Mouse (Mus musculus): ENCODE data around the gene Palld. TPM values are rescaled to one million over a fixed set of nuclear protein-coding genes. Genes with fewer than 3 reads are reported as not detected.

Gene Palld
- polyA plus RNA-seq, 1 experiment from 2014 or later, result 64.6 TPM

DNA sequence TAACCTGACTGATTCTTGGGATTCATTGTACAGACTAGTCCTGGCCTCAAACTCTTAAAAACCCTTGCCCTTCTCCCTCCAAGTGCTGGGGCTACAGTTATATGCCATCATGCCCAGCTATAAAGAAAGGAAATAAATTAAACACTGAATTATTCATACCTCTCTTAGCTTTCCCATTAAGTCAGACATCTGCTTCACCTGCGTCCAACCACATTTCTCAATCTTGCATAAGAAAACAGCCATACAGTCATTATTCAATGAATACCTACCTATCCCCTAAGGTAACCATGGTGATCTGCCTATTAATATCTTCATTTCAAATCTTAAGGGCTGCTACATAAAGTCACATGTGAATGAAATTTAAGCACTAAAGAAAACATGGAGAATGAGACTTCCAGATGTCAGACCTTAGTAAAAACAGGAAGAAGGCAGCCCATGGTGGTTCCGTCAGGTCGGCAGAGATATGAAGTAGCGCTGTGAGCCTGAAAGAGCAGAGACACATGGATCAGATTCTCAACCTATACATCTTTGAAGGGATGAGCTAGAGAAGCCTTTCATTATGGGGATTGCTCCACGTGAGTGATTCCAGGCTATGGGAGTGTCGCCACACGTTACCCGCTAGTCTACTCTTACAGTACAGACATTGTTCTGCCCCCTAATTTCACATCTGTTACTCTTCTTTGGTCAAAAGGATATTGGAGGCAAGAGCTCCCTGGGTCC, 193.7 kb downstream of the Palld start:
- Histone ChIP-seq H3K9ac (no peak overlapping the region), H3K27me3 (no peaks in the 10 kb centered on the region), H3K4me2 (replicated peaks) (no peak overlapping the region), H3K4me3 (no peak overlapping the region), H3K9me3 (replicated peaks) (no peaks in the 10 kb centered on the region), H3K27ac (peak overlapping the region; percentile 45), H3K36me3 (no peaks in the 10 kb centered on the region), H3K4me1 (peaks cover 6% of the 10 kb centered on the region; the same call in 1 of the 2 replicates)
- WGBS, result 54% methylated on average over 8 of the region's 8 CpGs
- peak; percentile 83 for ATAC-seq (ENCODE audit: low FRiP score)

DNA sequence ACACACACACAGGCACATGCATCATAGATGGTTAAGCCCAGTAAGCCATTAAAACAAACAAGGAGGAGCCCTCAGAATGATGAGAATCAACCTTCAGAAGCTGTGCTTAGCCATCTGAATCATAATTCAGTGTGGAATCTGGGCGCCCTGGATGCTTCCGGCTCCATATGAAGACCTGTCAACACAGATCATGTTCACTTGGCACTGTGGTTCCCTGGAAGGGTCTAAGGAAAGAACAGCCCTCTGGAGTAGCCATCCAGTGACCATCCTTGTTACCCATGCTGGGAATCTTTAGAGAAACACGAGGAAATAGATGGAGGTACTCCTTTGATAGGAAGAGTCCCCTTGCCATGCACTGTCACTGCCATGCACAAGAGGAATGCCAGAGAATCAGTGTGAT, 197.0 kb downstream of the Palld start:
- Histone ChIP-seq H3K4me3 (no peak overlapping the region), H3K9me3 (replicated peaks) (no peaks in the 10 kb centered on the region), H3K27me3 (no peaks in the 10 kb centered on the region), H3K27ac (no peak overlapping the region), H3K36me3 (peaks cover 5% of the 10 kb centered on the region; the same call in 1 of the 2 replicates), H3K9ac (no peak overlapping the region), H3K4me1 (peaks cover 19% of the 10 kb centered on the region), H3K4me2 (replicated peaks) (no peak overlapping the region)
- ATAC-seq (ENCODE audit: low FRiP score), result no peak
- WGBS, result 87% methylated on average over 3 of the region's 3 CpGs

DNA sequence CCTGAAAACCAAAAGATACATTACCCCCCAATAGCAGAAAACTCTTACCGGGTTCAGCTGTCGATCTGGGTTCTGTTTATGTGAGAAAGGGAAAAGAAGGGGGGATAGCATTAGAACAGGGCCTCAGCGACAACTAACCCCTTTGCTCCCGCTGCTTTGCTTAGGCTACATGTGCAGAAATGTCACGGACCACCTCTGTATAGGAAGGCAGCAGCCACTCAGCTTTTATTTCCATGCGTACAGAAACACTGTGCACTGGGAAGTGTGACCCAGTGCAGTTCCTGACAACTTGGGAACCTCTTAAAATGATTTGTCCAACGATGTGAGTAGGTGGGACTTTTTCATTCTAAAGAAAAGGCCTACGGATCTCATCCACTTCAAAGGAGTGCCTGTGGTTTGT, 200.4 kb downstream of the Palld start:
- Histone ChIP-seq H3K4me2 (replicated peaks) (no peak overlapping the region), H3K4me1 (peaks cover 13% of the 10 kb centered on the region), H3K36me3 (peaks cover 7% of the 10 kb centered on the region; the same call in 1 of the 2 replicates), H3K9me3 (replicated peaks) (no peaks in the 10 kb centered on the region), H3K9ac (no peak overlapping the region), H3K27ac (no peak overlapping the region), H3K27me3 (no peaks in the 10 kb centered on the region), H3K4me3 (no peak overlapping the region)
- WGBS, result 49% methylated on average over 8 of the region's 8 CpGs
- ATAC-seq (ENCODE audit: low FRiP score), result no peak

DNA sequence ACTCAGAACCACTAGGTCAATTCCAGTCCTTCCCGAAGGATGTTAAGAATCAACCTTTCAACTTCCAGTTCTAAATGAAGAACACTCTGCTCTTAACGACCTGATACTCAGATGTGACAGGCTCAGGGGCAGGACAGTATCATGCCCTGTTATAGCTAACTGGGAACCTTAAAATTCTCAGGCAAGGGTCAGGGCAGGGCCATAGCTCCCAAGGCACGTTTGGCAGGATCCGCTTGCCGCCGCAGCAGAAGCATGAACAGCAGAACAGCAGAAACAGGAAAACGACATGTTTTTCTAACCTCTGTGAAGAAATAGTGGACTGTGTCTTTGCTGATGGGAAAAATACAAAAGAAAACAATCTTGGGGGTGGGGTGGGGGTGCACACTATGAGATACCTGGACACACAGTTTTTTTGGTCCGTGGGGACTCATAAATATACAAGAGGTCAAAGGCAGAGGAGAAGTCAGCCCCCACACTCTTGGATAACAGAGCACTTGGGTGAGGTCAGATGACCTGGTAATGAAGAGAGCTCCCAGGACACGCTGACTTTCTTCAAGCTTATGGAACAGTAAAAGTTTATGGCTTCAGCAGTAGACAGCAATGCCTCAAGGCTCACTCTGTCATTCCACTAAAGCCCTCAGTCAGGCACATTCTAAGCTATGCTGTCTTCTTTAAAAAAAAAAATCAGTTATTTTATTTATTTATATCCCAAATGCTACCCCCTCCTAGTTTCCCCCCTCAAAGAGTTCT, 201.4 kb downstream of the Palld start:
- H3K9ac ChIP-seq, result no peak overlapping the region
- no peaks in the 10 kb centered on the region for H3K9me3 ChIP-seq (replicated peaks)
- H3K27me3 ChIP-seq, result no peaks in the 10 kb centered on the region
- ATAC-seq (ENCODE audit: low FRiP score), result no peak
- no peak overlapping the region for H3K4me2 ChIP-seq (replicated peaks)
- H3K4me3 ChIP-seq, result no peak overlapping the region
- WGBS, result 70% methylated on average over 9 of the region's 9 CpGs
- H3K4me1 ChIP-seq, result peaks cover 13% of the 10 kb centered on the region
- H3K27ac ChIP-seq, result no peak overlapping the region
- peaks cover 7% of the 10 kb centered on the region; the same call in 1 of the 2 replicates for H3K36me3 ChIP-seq

DNA sequence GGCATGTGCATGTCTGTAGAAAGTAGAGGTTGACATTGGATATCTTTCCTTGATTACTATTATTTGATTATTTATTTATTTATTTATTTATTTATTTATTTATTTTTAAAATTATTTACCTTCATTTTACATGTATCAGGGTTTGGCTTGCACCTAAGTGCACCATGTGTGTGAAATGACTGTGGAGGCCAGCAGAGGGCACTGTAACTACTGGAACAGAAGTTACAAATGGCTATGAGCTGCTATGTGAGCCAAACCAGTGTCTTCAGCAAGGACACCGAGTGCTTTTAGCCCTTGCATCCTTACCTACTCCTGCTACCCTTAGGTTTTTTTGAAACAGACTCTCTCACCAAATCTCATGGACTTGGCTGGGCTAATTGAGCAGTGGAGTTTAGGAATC, 202.2 kb downstream of the Palld start:
- 92% methylated on average over 1 of the region's 1 CpGs for WGBS
- Histone ChIP-seq H3K9me3 (replicated peaks) (no peaks in the 10 kb centered on the region), H3K4me1 (peaks cover 13% of the 10 kb centered on the region), H3K27me3 (no peaks in the 10 kb centered on the region), H3K9ac (no peak overlapping the region), H3K4me3 (no peak overlapping the region), H3K27ac (no peak overlapping the region), H3K36me3 (peaks cover 7% of the 10 kb centered on the region; the same call in 1 of the 2 replicates), H3K4me2 (replicated peaks) (no peak overlapping the region)
- no peak for ATAC-seq (ENCODE audit: low FRiP score)

DNA sequence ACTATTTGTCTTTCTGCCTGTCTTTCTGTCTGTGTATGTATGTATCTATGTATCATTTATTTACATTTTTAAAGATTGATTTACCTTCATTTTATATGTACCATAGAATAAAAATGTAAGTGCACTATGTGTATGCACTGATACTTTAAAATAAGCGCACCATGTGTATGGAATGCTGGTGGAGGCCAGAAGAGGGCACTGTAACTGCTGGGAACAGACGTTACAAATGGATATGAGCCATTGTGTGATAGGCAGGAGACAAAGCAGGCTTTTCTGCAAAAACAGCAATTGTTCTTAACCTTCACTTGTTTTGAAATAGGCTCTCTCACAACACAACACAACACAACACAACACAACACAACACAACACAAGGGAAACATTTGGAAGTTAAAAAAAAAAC, 203.5 kb downstream of the Palld start:
- no peaks in the 10 kb centered on the region for H3K9me3 ChIP-seq (replicated peaks)
- peaks cover 7% of the 10 kb centered on the region; the same call in 1 of the 2 replicates for H3K36me3 ChIP-seq
- no peak overlapping the region for H3K9ac ChIP-seq
- 78% methylated on average over 2 of the region's 2 CpGs for WGBS
- no peak overlapping the region for H3K4me3 ChIP-seq
- H3K4me1 ChIP-seq, result peaks cover 13% of the 10 kb centered on the region
- no peak overlapping the region for H3K27ac ChIP-seq
- ATAC-seq (ENCODE audit: low FRiP score), result no peak
- H3K27me3 ChIP-seq, result no peaks in the 10 kb centered on the region
- no peak overlapping the region for H3K4me2 ChIP-seq (replicated peaks)

DNA sequence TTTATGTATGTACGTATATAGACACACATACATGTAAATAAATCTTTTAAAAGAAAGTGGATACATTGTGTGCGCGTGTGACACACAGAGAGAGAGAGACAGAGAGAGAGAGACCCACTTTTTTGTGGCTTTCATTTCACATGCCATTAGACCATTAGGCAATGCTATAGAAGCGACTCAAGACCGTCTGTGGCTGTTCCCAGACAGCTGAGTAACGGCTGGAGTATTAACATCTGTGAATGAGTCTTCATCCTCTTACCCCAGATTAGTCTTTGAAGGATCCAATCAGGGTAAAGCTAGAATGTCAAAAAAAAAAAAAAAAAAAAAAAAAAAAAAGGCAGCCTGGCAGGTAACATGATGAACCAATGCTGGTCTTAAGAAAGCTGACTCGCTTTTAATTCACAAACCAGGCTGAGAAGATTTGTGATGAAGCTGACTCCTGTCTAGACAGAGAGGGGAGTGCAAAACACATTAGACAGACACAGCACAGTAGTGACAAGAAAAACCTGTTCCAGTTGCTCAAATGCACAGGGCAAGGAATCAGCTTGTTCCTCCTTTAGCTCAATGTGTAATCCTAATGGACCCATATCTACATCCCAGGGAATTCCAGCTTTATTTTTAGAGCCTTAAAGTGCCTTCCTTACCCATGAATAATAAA, 204.6 kb downstream of the Palld start:
- 91% methylated on average over 7 of the region's 7 CpGs for WGBS
- peaks cover 6% of the 10 kb centered on the region for H3K4me1 ChIP-seq
- H3K27ac ChIP-seq, result no peak overlapping the region
- H3K4me3 ChIP-seq, result no peak overlapping the region
- no peak for ATAC-seq (ENCODE audit: low FRiP score)
- H3K36me3 ChIP-seq, result peaks cover 7% of the 10 kb centered on the region; the same call in 1 of the 2 replicates
- no peak overlapping the region for H3K9ac ChIP-seq
- H3K9me3 ChIP-seq (replicated peaks), result no peaks in the 10 kb centered on the region
- no peak overlapping the region for H3K4me2 ChIP-seq (replicated peaks)
- no peaks in the 10 kb centered on the region for H3K27me3 ChIP-seq

DNA sequence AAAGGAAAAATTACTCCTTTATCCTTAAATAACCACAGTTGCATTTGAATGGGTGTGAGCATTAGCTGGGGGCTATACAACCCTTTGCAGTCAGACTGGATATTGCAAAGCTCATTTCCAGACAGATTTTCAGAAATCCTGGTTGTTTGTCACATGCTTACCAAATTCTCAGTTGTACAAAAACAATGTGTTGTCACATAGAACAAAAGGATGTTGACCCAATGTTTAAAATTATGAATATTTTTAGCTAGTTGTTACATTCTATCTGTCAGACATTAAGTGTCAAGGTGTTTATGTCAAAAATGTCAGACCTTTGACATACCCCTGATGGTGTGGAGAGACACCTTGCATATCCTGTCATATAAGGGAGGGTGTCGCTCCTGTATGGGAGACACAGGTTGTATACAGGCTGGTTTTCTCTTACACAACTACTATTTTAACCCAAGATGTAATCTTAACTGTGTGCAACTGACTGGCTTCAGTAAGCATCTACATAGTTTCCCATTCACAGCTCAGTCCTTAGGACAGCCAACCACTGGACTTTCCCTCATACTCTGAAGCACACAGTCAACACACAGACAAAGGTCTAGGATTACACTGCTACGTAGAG, 205.5 kb downstream of the Palld start:
- no peak overlapping the region for H3K27ac ChIP-seq
- H3K9ac ChIP-seq, result no peak overlapping the region
- H3K36me3 ChIP-seq, result peaks cover 7% of the 10 kb centered on the region; the same call in 1 of the 2 replicates
- H3K4me3 ChIP-seq, result no peak overlapping the region
- WGBS, result 87% methylated on average over 2 of the region's 2 CpGs
- no peak for ATAC-seq (ENCODE audit: low FRiP score)
- H3K4me1 ChIP-seq, result peaks cover 1% of the 10 kb centered on the region; the same call in 1 of the 2 replicates
- no peaks in the 10 kb centered on the region for H3K27me3 ChIP-seq
- no peak overlapping the region for H3K4me2 ChIP-seq (replicated peaks)
- no peaks in the 10 kb centered on the region for H3K9me3 ChIP-seq (replicated peaks)

DNA sequence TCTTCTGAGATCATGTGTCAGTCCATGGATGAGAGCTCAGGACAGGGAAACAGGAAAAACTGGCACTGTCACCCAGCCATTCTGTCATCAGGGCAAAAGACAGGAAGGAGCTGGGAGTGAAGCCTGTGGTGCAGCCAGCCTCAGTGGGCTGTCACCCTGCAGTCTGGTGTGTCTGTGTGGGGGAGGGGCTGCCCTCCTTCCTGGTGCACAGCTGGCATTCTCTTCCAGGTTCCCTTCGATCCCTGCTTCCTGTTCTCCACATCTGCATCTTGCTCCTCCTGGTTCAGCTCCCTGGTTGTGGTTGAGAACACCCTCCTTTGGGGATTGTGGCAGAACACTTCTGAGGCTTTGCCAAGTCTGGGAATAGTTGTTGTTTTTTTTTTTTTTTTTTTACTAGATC, 207.1 kb downstream of the Palld start:
- no peak for ATAC-seq (ENCODE audit: low FRiP score)
- Histone ChIP-seq H3K9ac (no peak overlapping the region), H3K36me3 (peaks cover 1% of the 10 kb centered on the region; the same call in 1 of the 2 replicates), H3K9me3 (replicated peaks) (no peaks in the 10 kb centered on the region), H3K27me3 (no peaks in the 10 kb centered on the region), H3K4me2 (replicated peaks) (no peak overlapping the region), H3K4me3 (no peak overlapping the region), H3K4me1 (no peaks in the 10 kb centered on the region), H3K27ac (no peak overlapping the region)
- WGBS, result 23% methylated on average over 1 of the region's 1 CpGs

DNA sequence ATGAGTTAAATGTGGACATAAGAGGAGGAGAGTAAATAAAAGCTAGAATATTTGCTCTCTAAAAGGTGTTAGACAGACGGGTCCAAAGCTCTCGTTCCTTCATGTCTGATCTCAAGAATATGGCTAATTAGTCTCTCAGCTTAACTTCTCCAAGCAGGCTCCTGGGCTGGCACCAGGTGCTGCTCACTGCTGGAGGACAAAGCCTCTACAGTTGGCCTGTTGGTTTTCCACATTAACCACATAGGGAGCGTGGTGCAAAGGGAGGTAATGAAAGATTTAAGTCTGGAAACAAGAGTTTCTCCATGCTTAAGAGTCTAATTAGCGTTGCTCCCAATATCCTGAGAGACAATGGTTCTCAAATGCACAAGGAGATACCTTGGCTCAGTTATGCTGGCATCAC, 209.6 kb downstream of the Palld start:
- H3K9ac ChIP-seq, result no peak overlapping the region
- no peak overlapping the region for H3K4me2 ChIP-seq (replicated peaks)
- no peaks in the 10 kb centered on the region for H3K27me3 ChIP-seq
- H3K4me3 ChIP-seq, result no peak overlapping the region
- ATAC-seq (ENCODE audit: low FRiP score), result no peak
- H3K4me1 ChIP-seq, result no peaks in the 10 kb centered on the region
- no peaks in the 10 kb centered on the region for H3K36me3 ChIP-seq
- no peak overlapping the region for H3K27ac ChIP-seq
- no peaks in the 10 kb centered on the region for H3K9me3 ChIP-seq (replicated peaks)
- whole genome bisulfite sequencing, result 75% methylated on average over 4 of the region's 4 CpGs

DNA sequence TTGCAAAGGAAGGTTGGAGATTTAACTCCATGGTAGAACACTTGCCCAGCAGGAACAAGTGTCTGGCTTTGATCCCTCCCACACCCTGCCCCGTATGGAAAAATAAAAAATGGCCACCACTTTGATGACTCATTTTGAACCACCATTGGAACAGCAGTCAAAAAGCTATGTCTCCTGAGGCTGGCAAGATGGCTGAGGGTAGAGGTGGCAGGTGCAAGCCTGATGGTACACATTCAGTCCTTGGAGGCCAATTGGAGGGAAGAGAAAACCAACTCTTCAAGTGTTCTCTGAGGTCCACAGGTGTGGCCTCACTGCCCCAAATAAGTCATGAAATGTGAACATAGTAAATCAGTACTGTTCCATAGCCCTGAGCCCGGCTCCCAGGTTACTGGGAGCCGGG, 210.4 kb downstream of the Palld start:
- WGBS, result 81% methylated on average over 3 of the region's 3 CpGs
- no peaks in the 10 kb centered on the region for H3K36me3 ChIP-seq
- no peaks in the 10 kb centered on the region for H3K9me3 ChIP-seq (replicated peaks)
- ATAC-seq (ENCODE audit: low FRiP score), result no peak
- no peak overlapping the region for H3K4me2 ChIP-seq (replicated peaks)
- H3K27ac ChIP-seq, result no peak overlapping the region
- no peak overlapping the region for H3K9ac ChIP-seq
- no peak overlapping the region for H3K4me3 ChIP-seq
- H3K4me1 ChIP-seq, result no peaks in the 10 kb centered on the region
- no peaks in the 10 kb centered on the region for H3K27me3 ChIP-seq

DNA sequence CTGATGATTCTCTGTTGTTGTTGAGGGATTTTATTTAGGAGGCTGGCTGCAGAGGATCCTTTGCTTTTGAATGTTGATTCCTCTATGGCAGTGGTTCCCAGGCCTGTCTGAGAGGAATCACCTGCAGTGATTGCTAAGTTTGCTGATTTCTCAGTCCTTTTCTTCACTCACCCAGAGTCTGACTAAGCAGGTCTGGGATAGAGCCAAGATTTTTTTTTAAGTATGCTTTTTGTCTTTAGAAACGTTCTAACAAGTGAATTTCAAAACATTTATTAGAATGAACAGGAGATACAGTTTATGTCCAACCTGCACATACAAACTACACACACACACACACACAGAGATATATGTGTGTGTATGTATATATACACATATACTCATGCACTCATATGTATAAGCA, 211.1 kb downstream of the Palld start:
- no peak for ATAC-seq (ENCODE audit: low FRiP score)
- 68% methylated on average over 1 of the region's 1 CpGs for WGBS

More for the DNA sequence above, 211.1 kb downstream of the Palld start:
- Histone ChIP-seq H3K4me2 (replicated peaks) (no peak overlapping the region), H3K4me3 (no peak overlapping the region), H3K36me3 (no peaks in the 10 kb centered on the region), H3K4me1 (no peaks in the 10 kb centered on the region), H3K9ac (no peak overlapping the region), H3K27me3 (no peaks in the 10 kb centered on the region), H3K27ac (no peak overlapping the region), H3K9me3 (replicated peaks) (no peaks in the 10 kb centered on the region)
